18 mouse cellular contexts compared by ENCODE assay signal in the genomic region with DNA sequence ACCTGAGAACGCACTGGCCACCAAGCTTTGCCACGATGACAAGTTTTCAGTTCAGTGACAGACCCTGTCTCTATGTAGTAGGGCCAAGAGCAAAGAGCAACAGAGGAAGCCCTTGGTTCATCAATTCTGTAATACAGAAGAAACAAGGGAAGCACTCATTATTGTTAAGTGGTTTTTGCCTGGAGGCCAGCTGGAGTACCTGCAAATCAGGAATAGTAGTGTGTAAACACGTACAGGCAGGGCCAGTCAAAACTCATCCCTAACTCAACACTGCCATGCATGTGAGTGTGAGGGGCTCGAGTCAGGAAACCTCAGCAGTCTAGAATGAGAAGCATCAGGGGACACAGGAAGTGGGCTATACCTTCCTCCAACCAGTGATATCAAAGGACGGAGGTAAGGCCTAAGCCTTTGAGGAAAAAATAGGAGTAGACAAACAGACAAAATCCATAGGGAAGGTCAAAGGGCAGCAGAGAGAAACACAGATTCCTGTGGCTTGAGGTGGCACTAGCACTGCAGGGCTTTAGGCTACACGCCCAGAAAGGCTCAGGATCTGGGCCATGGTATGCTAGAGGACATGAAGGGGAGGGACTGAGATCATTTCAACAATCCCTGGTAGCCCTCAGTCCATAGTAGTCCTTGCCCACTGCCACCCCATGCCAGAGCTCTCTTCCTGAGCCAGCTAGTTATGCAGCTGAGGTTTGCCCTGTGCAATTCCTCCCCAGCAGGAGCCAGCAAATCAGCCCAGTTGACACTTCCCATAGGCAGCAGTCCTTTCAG. TPM values are rescaled to one million over a fixed set of nuclear protein-coding genes. Genes with fewer than 3 reads are reported as not detected.
"Had no signal": no experiment of that assay in that cellular context is flagged by ENCODE, and none has a peak within 500 bp of the region (broad histone marks: within the 10 kb centered on the region; RNA-seq: fewer than 3 reads in every experiment).

No protein-coding gene starts in this region.

- H3K9me3 ChIP-seq: limb, embryonic 10.5 days; liver, embryonic 15.5 days; midbrain, embryonic 10.5 days; neural tube, embryonic 12.5 days had no signal

- DNase-seq: kidney, postnatal 25 days; lung, embryonic 14.5 days; lung, postnatal 10 days; lung, postnatal 4 days; midbrain, embryonic 14.5 days; thymus, postnatal 4 days had no signal

- H3K27ac ChIP-seq: left cerebral cortex, adult 2 months; limb, embryonic 10.5 days; liver, embryonic 15.5 days; midbrain, embryonic 10.5 days; neural tube, embryonic 12.5 days; stomach, postnatal 0 days had no signal

- H3K27me3 ChIP-seq: neural tube, embryonic 12.5 days had no signal

- H3K36me3 ChIP-seq: limb, embryonic 10.5 days; liver, embryonic 15.5 days; midbrain, embryonic 10.5 days; neural tube, embryonic 12.5 days had no signal

- H3K4me1 ChIP-seq: limb, embryonic 10.5 days; liver, embryonic 15.5 days; midbrain, embryonic 10.5 days; neural tube, embryonic 12.5 days had no signal

- H3K4me3 ChIP-seq: left cerebral cortex, adult 2 months; limb, embryonic 10.5 days; liver, embryonic 15.5 days; midbrain, embryonic 10.5 days; neural tube, embryonic 12.5 days had no signal

- H3K9ac ChIP-seq: liver, embryonic 15.5 days; lung, embryonic 14.5 days; neural tube, embryonic 12.5 days had no signal

- H3K4me2 ChIP-seq: liver, embryonic 15.5 days; lung, embryonic 14.5 days; neural tube, embryonic 12.5 days had no signal

RNA-seq across cellular contexts. Expression of a gene that starts 29.7 kb away (rescaled TPM):
- total RNA-seq: monocyte, adult 5-6 weeks had no signal

RNA-seq across cellular contexts. Expression of a gene that starts 30.1 kb away (rescaled TPM):
- total RNA-seq: left cerebral cortex, postnatal 14 days; megakaryocyte, adult 5-6 weeks; monocyte, adult 5-6 weeks; neutrophil, adult 5-6 weeks had no signal
- polyA plus RNA-seq: limb, embryonic 10.5 days; limb, embryonic 14.5 days; liver, embryonic 15.5 days; lung, embryonic 14.5 days; midbrain, embryonic 10.5 days; midbrain, embryonic 14.5 days; neural tube, embryonic 12.5 days had no signal

RNA-seq across cellular contexts. Expression of a gene that starts 45.6 kb away (rescaled TPM):
- total RNA-seq: layer of hippocampus, postnatal 25 days; megakaryocyte, adult 5-6 weeks; monocyte, adult 5-6 weeks; neutrophil, adult 5-6 weeks had no signal
- polyA plus RNA-seq: limb, embryonic 10.5 days had no signal
